8 mouse cellular contexts compared by ENCODE assay signal in genomic region chr12:88361120-88361445, GRCm38 (mm10). TPM values are rescaled to one million over a fixed set of nuclear protein-coding genes. Genes with fewer than 3 reads are reported as not detected.
DNase-seq lines count a peak whose midpoint lies in the region; ATAC-seq and TF ChIP-seq lines count a peak whose summit lies in the region.

No protein-coding gene starts in this region.

- H3K4me2 ChIP-seq in heart, embryonic 12.5 days, result peak overlapping the region; percentile 84

- TF ChIP-seq EP300 in ES-Bruce4 (IDR thresholded peaks at IDR 0.05; ENCODE audit: insufficient read depth, low read depth, low read length), result no peak

- no peak for DNase-seq in heart, postnatal 4 days
- DNase-seq in hindbrain, embryonic 10.5 days (ENCODE audit: low spot score), result no peak
- no peak for DNase-seq in midbrain, embryonic 10.5 days (ENCODE audit: low spot score)
- no peak for DNase-seq in cerebellum, postnatal 10 days
- DNase-seq in MN1 (ENCODE audit: low spot score), result no peak

- H3K4me1 ChIP-seq in heart, embryonic 12.5 days (replicated peaks), result 0 out of 2 replicates have a peak, but pooled peaks cover 12% of the 10 kb centered on the region
- H3K4me1 ChIP-seq in ES-Bruce4 (ENCODE audit: control insufficient read depth, insufficient read depth, low read length), result no peaks in the 10 kb centered on the region
- H3K4me1 ChIP-seq in hindbrain, embryonic 10.5 days (replicated peaks), result peaks cover 9% of the 10 kb centered on the region
- H3K4me1 ChIP-seq in midbrain, embryonic 10.5 days, result peaks cover 9% of the 10 kb centered on the region

- no peak for TF ChIP-seq CTCF in ES-Bruce4 (IDR thresholded peaks at IDR 0.05; ENCODE audit: low read depth, low read length)

- H3K27ac ChIP-seq in heart, embryonic 12.5 days (ENCODE audit: poor library complexity, severe bottlenecking), result no peak overlapping the region
- H3K27ac ChIP-seq in ES-Bruce4 (ENCODE audit: insufficient read depth, low read length), result no peak overlapping the region
- peak overlapping the region; percentile 90 for H3K27ac ChIP-seq in hindbrain, embryonic 10.5 days
- peak overlapping the region; percentile 88 for H3K27ac ChIP-seq in midbrain, embryonic 10.5 days (replicated peaks)

- H3K4me3 ChIP-seq in heart, embryonic 12.5 days, result peak overlapping the region; percentile 76
- H3K4me3 ChIP-seq in ES-Bruce4 (ENCODE audit: low read depth, low read length), result peak overlapping the region; percentile 76
- peak overlapping the region; percentile 78 for H3K4me3 ChIP-seq in hindbrain, embryonic 10.5 days
- H3K4me3 ChIP-seq in midbrain, embryonic 10.5 days, result peak overlapping the region; percentile 75

- H3K9ac ChIP-seq in heart, embryonic 12.5 days, result peak overlapping the region; percentile 87
- peak overlapping the region; percentile 11 for H3K9ac ChIP-seq in ES-Bruce4 (ENCODE audit: low read depth, poor library complexity, severe bottlenecking)

- no peak for ATAC-seq in heart, embryonic 12.5 days (ENCODE audit: insufficient number of reproducible peaks, low FRiP score)
- ATAC-seq in megakaryocyte-erythroid progenitor cell, adult 5-6 weeks (replicated peaks; ENCODE audit: low FRiP score, low TSS enrichment, poor library complexity, severe bottlenecking), result no peak

- no peaks in the 10 kb centered on the region for H3K27me3 ChIP-seq in heart, embryonic 12.5 days (replicated peaks)
- H3K27me3 ChIP-seq in ES-Bruce4 (ENCODE audit: control insufficient read depth, insufficient read depth, low read length, poor library complexity, severe bottlenecking), result no peaks in the 10 kb centered on the region; the same call in 1 of the 2 replicates
- H3K27me3 ChIP-seq in hindbrain, embryonic 10.5 days (ENCODE audit: insufficient read depth, poor library complexity, severe bottlenecking), result no peaks in the 10 kb centered on the region
- no peaks in the 10 kb centered on the region for H3K27me3 ChIP-seq in midbrain, embryonic 10.5 days (ENCODE audit: low read depth, poor library complexity, severe bottlenecking)

- no peaks in the 10 kb centered on the region for H3K9me3 ChIP-seq in heart, embryonic 12.5 days (replicated peaks)
- no peaks in the 10 kb centered on the region for H3K9me3 ChIP-seq in ES-Bruce4 (replicated peaks; ENCODE audit: control insufficient read depth, insufficient read depth, low read length, poor library complexity, severe bottlenecking)
- no peaks in the 10 kb centered on the region for H3K9me3 ChIP-seq in hindbrain, embryonic 10.5 days
- no peaks in the 10 kb centered on the region for H3K9me3 ChIP-seq in midbrain, embryonic 10.5 days (replicated peaks)

- no peaks in the 10 kb centered on the region for H3K36me3 ChIP-seq in heart, embryonic 12.5 days
- no peaks in the 10 kb centered on the region for H3K36me3 ChIP-seq in ES-Bruce4 (ENCODE audit: control insufficient read depth, insufficient read depth, low read length, poor library complexity, severe bottlenecking)
- no peaks in the 10 kb centered on the region for H3K36me3 ChIP-seq in hindbrain, embryonic 10.5 days
- H3K36me3 ChIP-seq in midbrain, embryonic 10.5 days, result no peaks in the 10 kb centered on the region

- WGBS in heart, embryonic 12.5 days, result 51% methylated on average over 9 of the region's 9 CpGs
- WGBS in hindbrain, embryonic 10.5 days, result 52% methylated on average over 9 of the region's 9 CpGs
- WGBS in midbrain, embryonic 10.5 days, result 52% methylated on average over 9 of the region's 9 CpGs

- no peak for TF ChIP-seq POLR2A in ES-Bruce4 (IDR thresholded peaks at IDR 0.05; ENCODE audit: insufficient read depth, low read length)

RNA-seq across cellular contexts. Expression of gene Adck1, which starts 0.7 kb away (rescaled TPM):
- 17.2 and 19.6 TPM in 2 replicates for polyA plus RNA-seq in heart, embryonic 12.5 days (2016; fragmentation: Nextera tagmentation; extraction: Ambion mirVana)
- total RNA-seq in heart, postnatal 4 days (2021), result 10 to 100 TPM; 21.6 to 21.9 TPM
- 13.6 and 13.7 TPM in 2 replicates for polyA plus RNA-seq in ES-Bruce4 (2011; ENCODE audit: insufficient read depth, insufficient read length, low read depth, missing spikeins)
- polyA plus RNA-seq in hindbrain, embryonic 10.5 days (2016; fragmentation: Nextera tagmentation; extraction: Ambion mirVana), result 19.1 and 20.4 TPM in 2 replicates
- 20.4 and 20.7 TPM in 2 replicates for polyA plus RNA-seq in midbrain, embryonic 10.5 days (2016; fragmentation: Nextera tagmentation; extraction: Ambion mirVana)
- total RNA-seq in megakaryocyte-erythroid progenitor cell, adult 5-6 weeks (2014; fragmentation: Nextera tagmentation), result 6.7 and 11.7 TPM in 2 replicates
- 13.6 and 17.8 TPM in 2 replicates for total RNA-seq in megakaryocyte-erythroid progenitor cell, adult 5-6 weeks (2017)

RNA-seq across cellular contexts. Expression of gene Gm5039, which starts 37.3 kb away (rescaled TPM):
- polyA plus RNA-seq in heart, embryonic 12.5 days (2016; fragmentation: Nextera tagmentation; extraction: Ambion mirVana), result not detected in 2 replicates
- total RNA-seq in heart, postnatal 4 days (2021), result not detected
- not detected in 2 replicates for polyA plus RNA-seq in ES-Bruce4 (2011; ENCODE audit: insufficient read depth, insufficient read length, low read depth, missing spikeins)
- polyA plus RNA-seq in hindbrain, embryonic 10.5 days (2016; fragmentation: Nextera tagmentation; extraction: Ambion mirVana), result not detected in 2 replicates
- polyA plus RNA-seq in midbrain, embryonic 10.5 days (2016; fragmentation: Nextera tagmentation; extraction: Ambion mirVana), result not detected in 2 replicates
- not detected in 2 replicates for total RNA-seq in megakaryocyte-erythroid progenitor cell, adult 5-6 weeks (2014; fragmentation: Nextera tagmentation)
- not detected in 2 replicates for total RNA-seq in megakaryocyte-erythroid progenitor cell, adult 5-6 weeks (2017)

Comparison
In these comparisons a context has a peak if more than half of its experiments do, and no peak if none do; other contexts are left out.
1. H3K27ac ChIP-seq: peak in hindbrain, embryonic 10.5 days (single experiment) and midbrain, embryonic 10.5 days (single experiment); none in heart, embryonic 12.5 days (single experiment) and ES-Bruce4 (single experiment).
2. Peak in every context shown above with its lines, with median percentiles within 50 percentile points of each other: H3K4me3 ChIP-seq.